Mouse (Mus musculus) brain, embryonic 14.5 days (tissue): Measurements from ENCODE around the gene Pdlim1.

Source experiments
- CTCF ChIP-seq: fragments of 200-500 bp; IDR thresholded peaks from 2 replicates; pipeline ENCODE4 v1.5.1; 2012; ENCODE audit warnings: inconsistent platforms, mild to moderate bottlenecking, moderate library complexity, borderline replicate concordance; ENCODE audit not compliant: insufficient read depth, insufficient read length; ENCODE audit errors: extremely low read depth
- POLR2A ChIP-seq: fragments of 200-500 bp; IDR thresholded peaks from 2 replicates; pipeline ENCODE4 v1.6.1; 2012; ENCODE audit warnings: mild to moderate bottlenecking, inconsistent platforms, borderline replicate concordance; ENCODE audit not compliant: poor library complexity, insufficient read depth, insufficient read length, severe bottlenecking; ENCODE audit errors: extremely low read depth

DNA sequence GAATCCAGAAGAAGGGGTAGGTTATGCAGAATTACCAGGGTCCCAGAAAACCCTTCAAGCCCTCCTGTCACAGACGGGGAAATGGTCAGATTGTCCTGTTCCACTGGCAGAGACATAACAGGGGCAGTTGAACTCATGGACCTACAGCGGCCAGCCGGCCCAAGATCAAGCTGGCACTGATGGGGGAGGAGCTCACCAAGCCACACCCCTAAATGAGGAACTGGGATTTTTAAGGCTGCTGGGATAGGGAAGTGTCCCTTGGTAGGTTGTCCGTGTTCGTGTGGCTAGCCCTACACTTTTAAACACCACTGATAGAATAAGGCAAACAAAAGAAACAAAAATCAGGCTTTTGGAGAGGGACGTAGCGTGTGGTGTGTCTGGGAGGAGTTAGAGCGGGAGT lies 5.9 kb upstream of the Pdlim1 start:
- no peak for TF ChIP-seq CTCF
- no peak for TF ChIP-seq POLR2A
